Mouse (Mus musculus): Measurements from ENCODE around the gene Stmn3. TPM values are rescaled to one million over a fixed set of nuclear protein-coding genes. Genes with fewer than 3 reads are reported as not detected.

Stmn3 gene
- polyA plus RNA-seq, 1 experiment from 2014 or later: 986 TPM

DNA sequence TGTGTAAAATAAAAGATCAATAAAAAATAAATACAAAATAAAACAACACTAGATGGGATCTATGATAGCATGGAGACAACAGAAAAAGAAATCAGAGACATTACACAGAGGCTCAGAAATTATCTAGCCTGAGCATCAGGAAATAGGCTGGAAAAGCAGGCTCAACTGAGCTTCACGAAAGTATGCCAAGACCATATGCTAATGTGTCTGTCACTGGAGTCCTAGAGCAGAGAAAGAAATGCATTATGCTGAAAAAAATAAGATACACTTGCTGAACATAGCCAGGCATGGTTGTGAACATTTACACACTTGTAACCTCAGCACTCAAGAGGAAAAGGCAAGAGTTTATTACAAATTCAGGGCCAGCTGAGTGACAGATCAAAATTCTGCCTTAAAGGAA lies 34.3 kb downstream of the Stmn3 start:
- Histone ChIP-seq H3K27me3 (no peaks in the 10 kb centered on the region), H3K4me3 (no peak overlapping the region), H3K9me3 (no peaks in the 10 kb centered on the region), H3K4me1 (peaks cover 5% of the 10 kb centered on the region; the same call in 1 of the 2 replicates), H3K27ac (replicated peaks) (peak overlapping the region; percentile 53; the same call in 1 of the 2 replicates), H3K36me3 (peaks cover 39% of the 10 kb centered on the region), H3K4me2 (replicated peaks) (no peak overlapping the region), H3K9ac (replicated peaks) (no peak overlapping the region)
- ATAC-seq (replicated peaks): no peak
- WGBS: 38% methylated on average over 1 of the region's 1 CpGs

DNA sequence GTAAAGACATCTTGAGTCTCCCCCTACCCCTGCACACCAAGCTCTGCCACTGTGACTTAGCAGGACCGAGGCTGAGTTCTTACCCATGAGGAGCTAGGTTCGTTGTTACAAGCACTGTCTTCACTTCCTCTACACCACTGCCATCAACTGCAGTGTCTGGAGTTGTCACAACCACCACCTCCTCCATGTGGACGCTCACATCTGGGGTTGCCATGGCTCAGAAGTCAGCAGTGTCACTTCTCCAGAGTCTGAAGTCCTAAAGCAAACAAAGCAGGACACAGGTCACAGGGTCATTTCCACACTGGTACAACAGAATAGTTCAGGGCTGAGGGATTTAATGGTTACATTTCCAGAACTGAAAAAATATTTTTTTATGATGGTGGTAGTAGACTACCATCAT lies 36.4 kb downstream of the Stmn3 start:
- no peak overlapping the region for H3K27ac ChIP-seq (replicated peaks)
- H3K4me1 ChIP-seq: peaks cover 5% of the 10 kb centered on the region; the same call in 1 of the 2 replicates
- no peak overlapping the region for H3K4me3 ChIP-seq
- ATAC-seq (replicated peaks): no peak
- H3K36me3 ChIP-seq: peaks cover 48% of the 10 kb centered on the region
- 90% methylated on average over 3 of the region's 3 CpGs for WGBS
- H3K27me3 ChIP-seq: no peaks in the 10 kb centered on the region
- no peaks in the 10 kb centered on the region for H3K9me3 ChIP-seq
- H3K4me2 ChIP-seq (replicated peaks): no peak overlapping the region
- no peak overlapping the region for H3K9ac ChIP-seq (replicated peaks)

DNA sequence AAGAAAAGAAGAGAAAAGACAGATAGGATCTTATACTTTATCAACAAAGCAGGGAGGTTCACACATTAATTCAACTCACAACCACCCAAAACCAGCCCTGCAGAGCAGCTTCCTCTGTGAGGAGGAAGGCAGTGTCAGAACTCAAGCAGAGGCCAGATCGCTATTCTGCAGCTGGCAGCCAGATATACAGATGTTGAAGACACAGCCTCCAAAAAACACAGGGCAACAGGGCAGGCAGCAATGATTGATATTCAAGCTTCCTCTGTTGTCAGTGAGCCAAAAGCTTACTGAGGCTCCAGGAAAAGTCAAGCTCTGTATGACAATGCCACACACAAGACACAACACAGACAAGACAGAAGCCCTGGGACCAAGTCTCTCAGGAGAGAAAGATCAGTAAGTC lies 37.5 kb downstream of the Stmn3 start:
- H3K4me2 ChIP-seq (replicated peaks): no peak overlapping the region
- H3K9me3 ChIP-seq: no peaks in the 10 kb centered on the region
- H3K4me3 ChIP-seq: no peak overlapping the region
- H3K27ac ChIP-seq (replicated peaks): no peak overlapping the region
- no peaks in the 10 kb centered on the region for H3K27me3 ChIP-seq
- ATAC-seq (replicated peaks): no peak
- no peak overlapping the region for H3K9ac ChIP-seq (replicated peaks)
- H3K4me1 ChIP-seq: 0 out of 2 replicates have a peak, but pooled peaks cover 3% of the 10 kb centered on the region
- WGBS: 96% methylated on average over 1 of the region's 1 CpGs
- peaks cover 51% of the 10 kb centered on the region for H3K36me3 ChIP-seq

DNA sequence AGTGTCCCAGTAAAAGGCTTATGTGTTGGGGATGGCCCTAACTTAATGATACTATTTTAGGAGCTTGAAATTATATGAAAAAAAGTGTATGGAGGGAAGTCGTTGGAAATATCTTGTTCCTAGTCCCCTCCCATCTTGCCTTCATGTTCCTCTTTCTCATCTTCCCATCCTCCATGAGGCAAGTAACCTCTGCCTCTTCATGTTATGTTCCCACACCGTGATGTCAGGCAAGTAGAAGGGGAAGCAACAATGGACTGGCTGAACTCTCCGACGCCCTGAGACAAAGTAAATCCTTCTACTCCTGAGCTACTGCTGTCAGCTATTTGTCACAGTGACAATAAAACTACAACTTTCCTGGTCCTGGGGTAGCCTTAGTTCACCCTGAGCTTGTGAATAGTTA lies 39.7 kb downstream of the Stmn3 start:
- Histone ChIP-seq H3K36me3 (peaks cover 63% of the 10 kb centered on the region), H3K27ac (replicated peaks) (no peak overlapping the region), H3K9ac (replicated peaks) (no peak overlapping the region), H3K4me3 (no peak overlapping the region), H3K9me3 (no peaks in the 10 kb centered on the region), H3K4me1 (no peaks in the 10 kb centered on the region), H3K27me3 (no peaks in the 10 kb centered on the region), H3K4me2 (replicated peaks) (no peak overlapping the region)
- 88% methylated on average over 4 of the region's 4 CpGs for WGBS
- ATAC-seq (replicated peaks): no peak

- H3K36me3 ChIP-seq: peaks cover 67% of the 10 kb centered on the region
- H3K4me3 ChIP-seq: no peak overlapping the region
- H3K4me2 ChIP-seq (replicated peaks): no peak overlapping the region
- no peak overlapping the region for H3K27ac ChIP-seq (replicated peaks)
- H3K9ac ChIP-seq (replicated peaks): no peak overlapping the region
- WGBS: 91% methylated on average over 2 of the region's 2 CpGs
- ATAC-seq (replicated peaks): no peak
- no peaks in the 10 kb centered on the region for H3K4me1 ChIP-seq
- no peaks in the 10 kb centered on the region for H3K27me3 ChIP-seq
- H3K9me3 ChIP-seq: no peaks in the 10 kb centered on the region
Observed at GRCm38 (mm10) chr2:181273829-181274228, 40.5 kb downstream of the Stmn3 start.

DNA sequence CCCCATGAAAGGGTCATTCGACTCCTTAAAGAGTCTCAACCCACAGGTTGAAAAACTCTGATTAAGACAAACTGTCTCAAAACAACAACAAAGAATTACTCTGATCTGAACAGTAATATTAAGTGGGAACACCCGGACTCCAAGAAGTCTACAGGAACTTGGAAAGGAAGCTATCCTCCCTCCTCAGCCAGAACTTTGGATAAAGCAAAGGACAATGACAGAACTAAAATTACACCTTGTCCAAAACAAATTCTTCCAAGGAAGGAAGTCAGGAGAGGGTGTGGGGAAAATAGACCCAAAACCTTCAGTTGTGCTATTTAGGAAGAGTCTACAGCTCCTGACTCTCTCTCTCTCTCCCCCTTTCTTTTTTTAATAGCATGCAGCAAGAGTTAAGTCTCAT lies 42.2 kb downstream of the Stmn3 start:
- H3K27me3 ChIP-seq: no peaks in the 10 kb centered on the region
- H3K27ac ChIP-seq (replicated peaks): no peak overlapping the region
- no peak for ATAC-seq (replicated peaks)
- no peak overlapping the region for H3K4me2 ChIP-seq (replicated peaks)
- H3K9me3 ChIP-seq: no peaks in the 10 kb centered on the region
- H3K4me1 ChIP-seq: no peaks in the 10 kb centered on the region
- peaks cover 63% of the 10 kb centered on the region for H3K36me3 ChIP-seq
- WGBS: 92% methylated on average over 2 of the region's 2 CpGs
- H3K9ac ChIP-seq (replicated peaks): no peak overlapping the region
- H3K4me3 ChIP-seq: no peak overlapping the region

DNA sequence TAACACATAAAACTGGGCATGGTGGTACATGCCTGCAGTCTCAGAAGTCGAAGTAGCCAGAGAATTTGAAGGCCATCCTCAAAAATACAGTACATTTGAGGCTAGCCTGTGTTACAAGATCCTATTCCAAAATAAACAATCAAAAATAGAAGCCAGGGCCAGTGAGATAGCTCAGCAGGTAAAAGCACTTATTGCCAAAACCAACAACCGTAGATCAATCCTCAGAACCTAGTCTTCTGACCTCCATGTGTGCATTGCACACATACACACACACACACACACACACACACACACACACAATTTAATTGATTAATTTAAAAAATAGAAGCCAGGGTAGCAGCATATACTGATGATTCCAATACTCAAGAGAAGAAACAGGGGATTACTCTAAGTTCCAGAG lies 47.5 kb downstream of the Stmn3 start:
- Histone ChIP-seq H3K27ac (replicated peaks) (no peak overlapping the region), H3K27me3 (no peaks in the 10 kb centered on the region), H3K9ac (replicated peaks) (no peak overlapping the region), H3K4me1 (no peaks in the 10 kb centered on the region), H3K36me3 (peaks cover 72% of the 10 kb centered on the region), H3K4me2 (replicated peaks) (no peak overlapping the region), H3K9me3 (no peaks in the 10 kb centered on the region), H3K4me3 (no peak overlapping the region)
- ATAC-seq (replicated peaks): no peak
- WGBS: 97% methylated on average over 2 of the region's 2 CpGs

Other genes with a start within 250 kb of the Stmn3 start
- 45.2 and 46.7 TPM in 2 replicates for gene Kcnq2, start 179.2 kb downstream of the Stmn3 start, polyA plus RNA-seq (2015; fragmentation: Nextera tagmentation; extraction: Ambion mirVana)
- 5.8 and 6.3 TPM in 2 replicates for gene Eef1a2, start 157.5 kb downstream of the Stmn3 start, polyA plus RNA-seq (2015; fragmentation: Nextera tagmentation; extraction: Ambion mirVana)
- gene Ppdpf, start 127.3 kb downstream of the Stmn3 start, polyA plus RNA-seq (2015; fragmentation: Nextera tagmentation; extraction: Ambion mirVana): 512 and 520 TPM in 2 replicates
- gene Ptk6, start 111.7 kb downstream of the Stmn3 start, polyA plus RNA-seq (2015; fragmentation: Nextera tagmentation; extraction: Ambion mirVana): not detected in 2 replicates
- gene Srms, start 101.3 kb downstream of the Stmn3 start, polyA plus RNA-seq (2015; fragmentation: Nextera tagmentation; extraction: Ambion mirVana): 0.06 TPM in 1 of 2 replicates, not detected in the other
- not detected in 2 replicates for gene Fndc11, start 94.5 kb downstream of the Stmn3 start, polyA plus RNA-seq (2015; fragmentation: Nextera tagmentation; extraction: Ambion mirVana)
- gene Helz2, start 72.5 kb downstream of the Stmn3 start, polyA plus RNA-seq (2015; fragmentation: Nextera tagmentation; extraction: Ambion mirVana): 0.29 and 0.37 TPM in 2 replicates
- gene Gmeb2, start 26.5 kb downstream of the Stmn3 start, polyA plus RNA-seq (2015; fragmentation: Nextera tagmentation; extraction: Ambion mirVana): 20.2 and 20.3 TPM in 2 replicates
- gene Rtel1, start 5.2 kb upstream of the Stmn3 start, polyA plus RNA-seq (2015; fragmentation: Nextera tagmentation; extraction: Ambion mirVana): 37.5 and 44.1 TPM in 2 replicates
- gene Zgpat, start 50.4 kb upstream of the Stmn3 start, polyA plus RNA-seq (2015; fragmentation: Nextera tagmentation; extraction: Ambion mirVana): 82.1 TPM in 2 replicates
- gene Arfrp1, start 50.9 kb upstream of the Stmn3 start, polyA plus RNA-seq (2015; fragmentation: Nextera tagmentation; extraction: Ambion mirVana): 98.3 and 98.4 TPM in 2 replicates
- gene Lime1, start 65.6 kb upstream of the Stmn3 start, polyA plus RNA-seq (2015; fragmentation: Nextera tagmentation; extraction: Ambion mirVana): 45.7 and 45.9 TPM in 2 replicates
- 9.5 and 10.7 TPM in 2 replicates for gene Zbtb46, start 144.9 kb upstream of the Stmn3 start, polyA plus RNA-seq (2015; fragmentation: Nextera tagmentation; extraction: Ambion mirVana)
- not detected in 2 replicates for gene Abhd16b, start 178.7 kb upstream of the Stmn3 start, polyA plus RNA-seq (2015; fragmentation: Nextera tagmentation; extraction: Ambion mirVana)
- gene Tpd52l2, start 182.6 kb upstream of the Stmn3 start, polyA plus RNA-seq (2015; fragmentation: Nextera tagmentation; extraction: Ambion mirVana): 133 and 141 TPM in 2 replicates
- gene Dnajc5, start 206.0 kb upstream of the Stmn3 start, polyA plus RNA-seq (2015; fragmentation: Nextera tagmentation; extraction: Ambion mirVana): 199 and 209 TPM in 2 replicates

Measured in forebrain, embryonic 15.5 days (tissue).